Mouse (Mus musculus) heart, embryonic 12.5 days (tissue): ENCODE data around the gene Galnt9. TPM values are rescaled to one million over a fixed set of nuclear protein-coding genes. Genes with fewer than 3 reads are reported as not detected.

ENCODE experiments used
- ATAC-seq: fragments of 200-750 bp; cut with Nextera tagmentation; 2 replicates; pipeline ENCODE4 v1.8.0; 2017; ENCODE audit warnings: moderate TSS enrichment, moderate library complexity; ENCODE audit not compliant: insufficient number of reproducible peaks, low FRiP score
- H3K27ac ChIP-seq: fragments of 300-500 bp; sonication (generic); 2 replicates; pipeline ENCODE4 v1.5.1; 2016; ENCODE audit warnings: mild to moderate bottlenecking, moderate library complexity; ENCODE audit not compliant: poor library complexity, severe bottlenecking
- H3K27me3 ChIP-seq: fragments of 300-500 bp; sonication (generic); replicated peaks from 2 replicates; pipeline ENCODE4 v1.6.1; 2016; ENCODE audit warnings: mild to moderate bottlenecking, moderate library complexity
- H3K36me3 ChIP-seq: fragments of 300-500 bp; sonication (generic); 2 replicates; pipeline ENCODE4 v1.6.1; 2016; ENCODE audit warnings: mild to moderate bottlenecking, moderate library complexity
- H3K4me1 ChIP-seq: fragments of 300-500 bp; sonication (generic); replicated peaks from 2 replicates; pipeline ENCODE4 v1.6.1; 2016; ENCODE audit warnings: mild to moderate bottlenecking
- H3K4me2 ChIP-seq: fragments of 300-500 bp; sonication (generic); 2 replicates; pipeline ENCODE4 v1.6.1; 2016; ENCODE audit warnings: mild to moderate bottlenecking, moderate library complexity
- H3K4me3 ChIP-seq: fragments of 300-500 bp; sonication (generic); 2 replicates; pipeline ENCODE4 v1.5.1; 2016; ENCODE audit warnings: mild to moderate bottlenecking
- H3K9ac ChIP-seq: fragments of 300-500 bp; sonication (generic); 2 replicates; pipeline ENCODE4 v1.6.1; 2016; ENCODE audit warnings: mild to moderate bottlenecking, moderate library complexity
- H3K9me3 ChIP-seq: fragments of 300-500 bp; sonication (generic); replicated peaks from 2 replicates; pipeline ENCODE4 v1.6.1; 2016; ENCODE audit warnings: mild to moderate bottlenecking, moderate library complexity
- WGBS: fragments of 180-500 bp; shearing (Covaris S2); methylation state at CpG from one replicate; pipeline ENCODE4 v1.1.7; 2016; 5-methylcytosine and 5-hydroxymethylcytosine counted together
- polyA plus RNA-seq: library from polyadenylated mRNA; unstranded; fragments of >200 nt; fragmentation: Nextera tagmentation; extraction: Ambion mirVana; gene quantifications from 2 replicates; pipeline ENCODE4 v1.2.1, GENCODE M21; 2016

The Galnt9 gene
- not detected in 2 replicates for polyA plus RNA-seq

DNA sequence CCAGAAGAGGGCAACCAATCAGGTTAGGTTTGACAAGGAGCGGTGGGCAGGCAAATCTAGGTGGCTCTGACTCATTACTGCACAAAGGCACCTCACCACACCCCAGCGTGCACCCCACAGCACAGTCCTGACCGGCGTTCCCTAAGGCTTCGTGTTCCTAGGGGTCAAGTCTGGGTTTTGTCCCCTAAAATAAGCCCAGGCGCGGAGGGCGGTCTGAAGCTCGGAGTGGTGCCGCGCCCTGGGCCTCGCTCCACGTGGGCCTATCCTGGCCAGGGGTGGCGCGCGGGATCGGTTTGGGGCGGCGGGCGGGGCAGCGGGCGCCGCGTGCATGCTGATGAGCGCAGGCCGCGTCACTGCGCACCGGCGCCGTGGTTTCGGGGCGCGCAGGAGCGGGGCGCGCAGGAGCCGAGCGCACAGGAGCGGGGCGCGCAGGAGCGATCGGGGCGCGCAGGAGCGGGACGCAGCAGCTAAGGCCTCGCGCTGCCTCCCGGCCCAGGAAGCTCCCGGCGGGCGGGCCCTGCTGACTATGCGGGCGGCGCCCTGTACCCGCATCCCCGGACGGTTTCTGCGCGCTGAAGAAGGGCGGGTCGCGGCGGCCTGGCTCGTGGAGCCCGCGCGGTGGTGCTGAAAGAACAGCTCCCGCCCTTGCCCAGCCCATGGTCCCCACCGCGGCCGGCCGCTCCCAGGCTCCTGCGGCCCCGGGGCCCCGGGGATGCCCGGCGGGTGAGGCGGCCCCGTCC lies at the start of gene Galnt9:
Gene Galnt9, plus strand, starts transcription at position 405 of the 740 bp plus-strand sequence.
- peaks cover 4% of the 10 kb centered on the region for H3K4me1 ChIP-seq
- H3K9ac ChIP-seq: no peak within 1 kb of the TSS
- WGBS: under 1% methylated on average over 78 of the region's 82 CpGs
- H3K9me3 ChIP-seq: no peaks in the 10 kb centered on the region
- no peak within 1 kb of the TSS for H3K27ac ChIP-seq
- H3K4me3 ChIP-seq: peak within 1 kb of the TSS; percentile 44
- H3K27me3 ChIP-seq: peaks cover 92% of the 10 kb centered on the region
- ATAC-seq: peak; percentile 53; the same call in 1 of the 2 replicates
- peak within 1 kb of the TSS; percentile 73 for H3K4me2 ChIP-seq
- no peaks in the 10 kb centered on the region for H3K36me3 ChIP-seq

DNA sequence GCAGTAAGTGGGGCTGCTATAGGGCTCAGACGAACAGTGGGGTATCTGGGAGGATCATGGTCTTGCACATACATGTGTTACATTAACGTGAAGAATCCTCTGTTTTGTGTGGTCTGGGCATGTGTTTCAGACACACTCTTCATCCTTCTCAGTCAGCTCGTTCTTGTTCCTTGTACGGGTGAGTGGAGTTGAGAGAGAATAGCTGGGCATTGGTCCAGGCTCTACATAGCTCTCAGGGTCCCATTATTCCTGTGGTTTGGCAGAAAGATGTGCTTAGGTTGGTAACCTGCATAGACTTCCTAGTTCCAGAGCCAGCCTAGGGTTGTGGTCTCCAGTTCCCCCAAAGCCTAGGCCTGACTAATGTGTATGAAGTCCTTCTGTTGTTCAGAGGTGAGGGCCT lies 49.8 kb upstream of the Galnt9 start:
- H3K4me1 ChIP-seq: no peaks in the 10 kb centered on the region
- H3K9ac ChIP-seq: no peak overlapping the region
- H3K27me3 ChIP-seq: peaks cover 34% of the 10 kb centered on the region
- H3K4me2 ChIP-seq: no peak overlapping the region
- no peak overlapping the region for H3K27ac ChIP-seq
- H3K9me3 ChIP-seq: no peaks in the 10 kb centered on the region
- ATAC-seq: no peak
- H3K36me3 ChIP-seq: no peaks in the 10 kb centered on the region
- WGBS: 64% methylated on average over 4 of the region's 4 CpGs
- H3K4me3 ChIP-seq: no peak overlapping the region

DNA sequence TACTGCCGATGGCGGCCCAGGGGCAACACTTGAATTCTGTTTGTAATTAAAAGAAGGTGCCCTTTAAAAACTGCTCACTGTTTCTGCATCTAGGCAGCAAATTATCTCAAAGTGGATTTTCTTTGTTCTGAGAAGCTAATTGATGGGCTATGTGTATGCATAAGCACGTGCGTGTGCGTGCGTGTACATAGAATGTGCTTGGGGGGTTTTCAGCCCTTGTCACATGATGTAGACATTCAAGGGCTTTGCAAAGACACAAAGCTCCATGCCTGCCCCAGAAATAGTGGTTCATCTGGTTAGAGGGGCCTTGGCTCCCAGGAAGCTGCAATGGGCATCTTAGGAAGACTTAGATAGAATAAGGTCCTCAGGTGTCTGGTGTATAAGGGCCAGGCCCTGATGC lies 49.1 kb upstream of the Galnt9 start:
- no peaks in the 10 kb centered on the region for H3K9me3 ChIP-seq
- H3K9ac ChIP-seq: no peak overlapping the region
- 93% methylated on average over 6 of the region's 6 CpGs for WGBS
- no peak overlapping the region for H3K4me3 ChIP-seq
- no peak overlapping the region for H3K27ac ChIP-seq
- no peak overlapping the region for H3K4me2 ChIP-seq
- H3K27me3 ChIP-seq: peaks cover 37% of the 10 kb centered on the region
- ATAC-seq: no peak
- H3K4me1 ChIP-seq: no peaks in the 10 kb centered on the region
- no peaks in the 10 kb centered on the region for H3K36me3 ChIP-seq

DNA sequence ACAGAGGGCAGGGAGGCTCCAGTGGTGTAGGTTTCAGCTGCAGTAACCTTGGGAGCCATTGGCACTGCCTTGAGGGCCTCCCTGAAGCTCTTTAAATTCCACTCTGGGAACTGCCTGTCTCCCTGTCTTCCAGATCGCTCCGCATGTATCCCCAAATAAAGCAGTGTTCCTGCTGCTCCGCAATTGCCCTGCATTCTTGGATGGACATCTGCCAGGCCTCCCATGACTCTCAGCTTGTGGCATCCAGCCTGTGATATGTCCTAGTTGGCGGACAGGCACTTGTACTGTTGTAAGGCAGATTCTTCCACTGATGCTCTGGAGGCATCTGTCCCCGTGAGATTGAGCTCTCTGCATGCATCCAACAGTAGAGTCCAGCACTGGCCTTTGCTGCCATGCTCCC lies 46.6 kb upstream of the Galnt9 start:
- Histone ChIP-seq H3K4me2 (no peak overlapping the region), H3K36me3 (no peaks in the 10 kb centered on the region), H3K9ac (no peak overlapping the region), H3K4me3 (no peak overlapping the region), H3K4me1 (no peaks in the 10 kb centered on the region), H3K27ac (no peak overlapping the region), H3K27me3 (peaks cover 48% of the 10 kb centered on the region), H3K9me3 (no peaks in the 10 kb centered on the region)
- WGBS: 61% methylated on average over 5 of the region's 5 CpGs
- ATAC-seq: no peak

DNA sequence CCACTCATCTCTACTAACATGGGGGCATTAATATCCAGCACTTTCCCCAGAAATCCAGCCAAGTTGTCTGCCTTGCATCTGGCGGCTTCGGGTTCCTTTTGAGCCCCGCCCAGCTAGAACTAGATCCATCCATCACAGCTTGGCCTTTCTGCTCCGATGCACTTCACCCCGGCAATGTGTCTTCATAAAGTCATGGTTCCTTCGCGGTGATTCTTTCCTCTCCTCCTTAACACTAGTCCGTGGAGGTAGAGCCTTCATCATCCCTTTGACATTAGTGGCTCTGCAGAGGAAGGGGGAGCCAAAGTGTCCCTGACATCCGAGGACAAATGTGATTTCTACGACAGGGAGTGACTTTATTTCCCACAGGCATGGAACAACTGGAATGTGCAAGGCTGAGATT lies 46.1 kb upstream of the Galnt9 start:
- Histone ChIP-seq H3K27ac (no peak overlapping the region), H3K9me3 (no peaks in the 10 kb centered on the region), H3K4me1 (no peaks in the 10 kb centered on the region), H3K4me2 (no peak overlapping the region), H3K9ac (no peak overlapping the region), H3K4me3 (no peak overlapping the region), H3K27me3 (peaks cover 48% of the 10 kb centered on the region), H3K36me3 (no peaks in the 10 kb centered on the region)
- WGBS: 66% methylated on average over 10 of the region's 10 CpGs
- no peak for ATAC-seq

DNA sequence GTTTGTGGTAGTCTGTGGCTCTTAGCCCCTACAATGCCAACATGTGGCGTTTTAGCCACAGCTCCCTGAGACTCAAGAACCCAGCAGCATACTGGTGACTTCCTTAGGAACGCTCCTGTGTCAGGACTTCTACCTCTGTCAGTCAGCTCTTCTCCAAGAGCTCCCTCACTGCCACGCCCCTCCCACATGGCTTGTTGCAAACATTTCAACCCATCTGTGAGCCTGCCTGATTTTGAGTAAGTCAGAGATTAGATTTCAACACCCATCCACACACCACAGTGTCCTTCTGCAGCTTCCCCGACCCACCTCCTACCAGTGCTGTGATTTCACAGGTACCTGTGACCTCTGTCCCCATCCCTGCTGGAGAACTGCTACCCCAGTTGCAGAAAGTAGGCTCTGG lies 43.9 kb upstream of the Galnt9 start:
- Histone ChIP-seq H3K4me1 (no peaks in the 10 kb centered on the region), H3K27me3 (peaks cover 44% of the 10 kb centered on the region), H3K9me3 (no peaks in the 10 kb centered on the region), H3K27ac (no peak overlapping the region), H3K36me3 (no peaks in the 10 kb centered on the region), H3K9ac (no peak overlapping the region), H3K4me3 (no peak overlapping the region), H3K4me2 (no peak overlapping the region)
- no peak for ATAC-seq
- 30% methylated on average over 4 of the region's 4 CpGs for WGBS

DNA sequence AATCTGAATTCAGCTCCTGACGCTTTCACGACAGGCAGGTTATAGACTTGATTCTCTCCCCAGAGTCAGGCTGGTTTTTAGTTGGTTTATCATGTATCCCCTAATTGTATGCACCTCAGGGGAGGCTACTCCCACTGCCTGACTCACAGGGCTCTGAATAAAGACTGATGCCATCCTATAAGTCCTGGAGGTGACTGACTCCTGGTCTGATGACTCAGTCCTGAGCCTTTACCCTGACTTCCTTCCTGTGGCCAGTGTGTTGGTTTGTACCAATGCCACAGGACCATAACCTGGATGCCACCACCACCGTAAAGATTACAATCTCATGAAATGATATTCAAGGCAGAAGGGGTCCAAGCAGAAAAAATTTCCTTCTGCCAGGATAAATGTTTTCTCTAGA lies 40.8 kb upstream of the Galnt9 start:
- 89% methylated on average over 3 of the region's 3 CpGs for WGBS

DNA sequence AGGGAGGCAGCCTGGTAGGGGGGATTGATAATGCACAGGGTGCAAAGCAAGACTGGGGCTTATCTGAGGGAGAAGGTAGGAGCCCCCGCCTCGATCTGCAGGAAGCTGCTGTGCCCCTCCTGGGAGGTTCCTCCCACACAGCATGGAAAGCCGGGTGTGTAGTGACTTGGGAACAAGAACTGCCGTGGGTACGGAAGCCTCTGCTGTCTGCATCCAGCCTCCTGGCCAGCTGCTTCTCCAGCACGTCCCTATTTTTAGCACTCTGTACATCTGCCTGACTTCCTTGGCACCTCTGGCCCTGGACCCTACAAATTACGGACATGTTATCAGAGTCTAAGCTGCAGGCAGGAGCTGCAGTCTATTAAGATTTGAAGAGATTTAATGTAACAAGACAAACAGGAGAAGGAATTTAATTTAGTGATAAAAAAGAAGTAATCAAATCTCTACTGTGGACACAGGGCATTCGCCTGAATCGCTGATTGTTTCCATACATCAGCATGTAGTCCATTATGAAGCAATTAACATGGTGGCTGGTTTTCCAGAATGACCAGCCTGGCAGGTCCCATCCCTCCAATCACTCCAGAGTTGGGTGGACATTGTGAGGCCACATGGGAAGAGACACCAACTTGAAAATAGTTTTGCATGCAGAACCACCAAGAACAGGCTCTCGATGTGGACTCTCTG lies 38.4 kb upstream of the Galnt9 start:
- Histone ChIP-seq H3K9ac (no peak overlapping the region), H3K4me3 (no peak overlapping the region), H3K9me3 (no peaks in the 10 kb centered on the region), H3K4me2 (peak overlapping the region; percentile 34), H3K4me1 (0 out of 2 replicates have a peak, but pooled peaks cover 3% of the 10 kb centered on the region), H3K27ac (no peak overlapping the region), H3K36me3 (no peaks in the 10 kb centered on the region), H3K27me3 (peaks cover 15% of the 10 kb centered on the region)
- 32% methylated on average over 10 of the region's 10 CpGs for WGBS
- ATAC-seq: no peak

More for the DNA sequence above, 40.8 kb upstream of the Galnt9 start:
- no peaks in the 10 kb centered on the region for H3K36me3 ChIP-seq
- no peak overlapping the region for H3K27ac ChIP-seq
- peaks cover 37% of the 10 kb centered on the region for H3K27me3 ChIP-seq
- no peaks in the 10 kb centered on the region for H3K9me3 ChIP-seq
- no peak for ATAC-seq
- no peak overlapping the region for H3K4me3 ChIP-seq
- 0 out of 2 replicates have a peak, but pooled peaks cover 3% of the 10 kb centered on the region for H3K4me1 ChIP-seq
- no peak overlapping the region for H3K4me2 ChIP-seq
- no peak overlapping the region for H3K9ac ChIP-seq

DNA sequence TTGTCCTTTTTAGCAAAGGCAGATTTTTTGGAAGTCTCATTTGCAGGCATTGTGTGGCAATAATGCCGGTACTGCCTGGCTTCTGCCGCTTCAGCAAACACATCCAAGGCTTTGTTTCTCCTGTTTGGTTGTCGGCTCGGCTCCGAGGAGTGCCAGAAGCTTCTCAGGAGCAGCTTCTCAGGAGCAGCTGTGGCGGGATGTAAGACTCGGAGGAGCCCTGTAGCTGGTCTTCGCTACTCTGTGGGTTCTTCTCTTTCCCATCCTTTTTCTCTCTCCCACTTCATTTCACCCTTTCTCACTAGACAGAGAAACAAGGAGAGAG lies 37.9 kb upstream of the Galnt9 start:
- Histone ChIP-seq H3K9ac (no peak overlapping the region), H3K27ac (no peak overlapping the region)

DNA sequence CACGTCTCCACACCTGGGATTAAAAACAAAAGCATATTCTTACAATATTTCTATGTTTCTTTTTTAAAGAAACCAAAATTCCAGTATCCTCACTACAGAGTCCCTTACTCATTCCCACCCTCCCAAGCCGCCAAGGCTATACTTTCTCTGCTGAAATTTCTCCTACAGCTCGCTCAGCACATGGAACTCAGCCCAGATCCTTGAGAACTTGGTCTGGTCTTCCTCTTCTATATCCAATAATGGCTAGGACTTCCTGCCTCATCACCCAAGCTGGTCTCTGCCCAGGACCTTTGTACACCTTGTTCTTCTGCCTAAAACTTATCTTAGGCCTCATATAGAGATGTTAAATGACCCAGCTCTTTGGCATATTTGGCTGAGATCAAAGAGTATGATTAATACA lies 37.3 kb upstream of the Galnt9 start:
- 0 out of 2 replicates have a peak, but pooled peaks cover 3% of the 10 kb centered on the region for H3K4me1 ChIP-seq
- no peak for ATAC-seq
- no peaks in the 10 kb centered on the region for H3K36me3 ChIP-seq
- 73% methylated on average over 3 of the region's 3 CpGs for WGBS
- no peak overlapping the region for H3K4me3 ChIP-seq
- H3K9me3 ChIP-seq: no peaks in the 10 kb centered on the region
- no peak overlapping the region for H3K9ac ChIP-seq
- H3K27me3 ChIP-seq: peaks cover 7% of the 10 kb centered on the region; the same call in 1 of the 2 replicates
- H3K4me2 ChIP-seq: no peak overlapping the region
- no peak overlapping the region for H3K27ac ChIP-seq

More for the DNA sequence above, 37.9 kb upstream of the Galnt9 start:
- 0 out of 2 replicates have a peak, but pooled peaks cover 3% of the 10 kb centered on the region for H3K4me1 ChIP-seq
- H3K4me2 ChIP-seq: no peak overlapping the region
- H3K4me3 ChIP-seq: no peak overlapping the region
- WGBS: 73% methylated on average over 8 of the region's 8 CpGs
- no peaks in the 10 kb centered on the region for H3K36me3 ChIP-seq
- ATAC-seq: no peak
- H3K9me3 ChIP-seq: no peaks in the 10 kb centered on the region
- H3K27me3 ChIP-seq: peaks cover 10% of the 10 kb centered on the region

DNA sequence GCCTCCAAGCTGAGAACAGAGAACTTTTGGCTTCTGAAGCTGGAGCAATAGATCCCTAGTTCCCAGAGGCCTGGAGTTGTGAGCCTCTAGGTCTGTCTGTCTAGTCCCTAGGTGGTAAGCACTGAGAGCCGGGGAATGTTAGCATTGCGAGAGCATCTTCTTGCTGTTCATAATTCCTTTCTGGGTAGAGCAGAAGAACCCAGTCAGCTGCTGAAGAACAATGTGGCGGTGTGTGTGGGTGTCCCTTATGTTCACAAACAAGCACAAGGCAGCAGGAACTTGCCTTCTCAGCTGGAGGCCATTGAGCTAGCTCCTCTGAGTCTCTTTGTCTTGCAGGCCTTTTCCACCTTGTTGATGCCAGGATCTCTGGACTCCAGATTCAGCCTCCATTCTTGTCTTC lies 36.2 kb upstream of the Galnt9 start:
- no peaks in the 10 kb centered on the region for H3K9me3 ChIP-seq
- H3K4me2 ChIP-seq: no peak overlapping the region
- no peak overlapping the region for H3K9ac ChIP-seq
- 0 out of 2 replicates have a peak, but pooled peaks cover 3% of the 10 kb centered on the region for H3K4me1 ChIP-seq
- no peak overlapping the region for H3K4me3 ChIP-seq
- ATAC-seq: no peak
- H3K27ac ChIP-seq: no peak overlapping the region
- WGBS: 79% methylated on average over 3 of the region's 3 CpGs
- no peaks in the 10 kb centered on the region for H3K36me3 ChIP-seq
- H3K27me3 ChIP-seq: peaks cover 13% of the 10 kb centered on the region
